Mouse (Mus musculus) heart, postnatal 25 days (tissue): Measurements from ENCODE around the gene Icos. TPM values are rescaled to one million over a fixed set of nuclear protein-coding genes. Genes with fewer than 3 reads are reported as not detected.

Source experiments
- DNase-seq: peaks from one replicate; pipeline ENCODE4 v3.0.0; 2022; ENCODE audit warnings: low spot score
- intact Hi-C: fragments of 180-260 bp; cut with DNase I; formaldehyde crosslinking; loops from one replicate; pipeline ENCODE4 v1.15.1; 2025
- total RNA-seq, 2 experiments: library from RNA; stranded (reverse); gene quantifications; 2 replicates each; pipeline ENCODE4 v1.2.3; 2021

Gene Icos
- total RNA-seq: under 1 TPM; 0.18 to 0.25 TPM

DNA sequence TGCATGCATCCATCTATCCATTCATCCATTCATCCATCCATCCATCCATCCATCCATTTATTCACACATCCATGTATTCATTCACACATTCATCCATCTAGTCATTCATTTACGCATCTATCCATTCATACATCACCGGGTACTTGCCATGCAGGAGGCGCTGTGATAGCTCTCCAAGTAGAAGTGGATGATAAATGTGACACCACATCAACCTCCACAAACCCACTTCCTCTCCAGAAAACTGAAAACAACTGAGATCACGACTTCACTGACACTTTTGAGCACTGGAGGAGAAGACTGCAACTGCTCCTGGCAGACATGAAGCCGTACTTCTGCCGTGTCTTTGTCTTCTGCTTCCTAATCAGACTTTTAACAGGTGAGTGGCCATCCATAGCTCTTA is at the start of gene Icos:
Icos (plus strand) TSS at position 287 of the 400 bp plus-strand sequence.
- intact Hi-C loops: no loop called here
- DNase-seq: no peak

DNA sequence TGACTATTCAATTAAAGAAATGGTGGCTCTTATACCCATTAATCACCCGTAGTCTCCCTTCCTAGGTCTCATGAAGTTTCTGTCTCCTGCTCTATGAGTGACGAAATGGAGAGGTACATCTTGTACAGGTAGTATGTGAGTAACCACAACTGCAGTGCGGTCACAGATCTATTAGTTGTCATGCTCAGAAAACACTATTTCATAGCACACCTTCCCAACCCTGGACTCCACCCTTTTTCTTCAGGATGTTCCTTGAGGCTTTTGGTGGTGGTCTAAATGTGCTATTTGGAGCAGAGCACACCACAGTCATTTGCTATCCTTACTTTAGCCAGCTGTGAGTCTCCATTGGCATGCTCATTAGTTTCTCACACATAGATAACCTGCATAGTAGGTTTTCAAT is 48.7 kb upstream of the Icos start:
- intact Hi-C loops: no loop called here
- DNase-seq: no peak

DNA sequence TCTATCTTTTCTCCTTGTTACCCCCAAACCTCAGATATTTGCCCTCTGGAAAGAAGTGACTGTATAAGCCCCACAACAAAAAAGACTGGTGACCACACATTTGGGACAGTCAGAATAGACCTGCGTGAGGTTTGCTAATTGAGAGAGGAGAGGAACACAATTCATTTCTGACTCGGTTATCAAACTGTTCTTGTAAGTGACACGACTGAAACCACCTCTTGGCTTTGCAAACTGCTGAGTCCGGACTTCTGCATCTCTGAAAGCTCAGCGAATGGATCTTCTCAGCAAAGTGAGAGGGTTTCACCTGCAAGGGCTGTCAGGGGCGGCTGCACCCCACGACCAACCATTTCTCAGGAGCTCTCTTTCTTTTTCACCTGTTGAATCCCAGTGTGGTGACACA is 47.3 kb upstream of the Icos start:
- DNase-seq: no peak
- intact Hi-C loops: no loop called here

DNA sequence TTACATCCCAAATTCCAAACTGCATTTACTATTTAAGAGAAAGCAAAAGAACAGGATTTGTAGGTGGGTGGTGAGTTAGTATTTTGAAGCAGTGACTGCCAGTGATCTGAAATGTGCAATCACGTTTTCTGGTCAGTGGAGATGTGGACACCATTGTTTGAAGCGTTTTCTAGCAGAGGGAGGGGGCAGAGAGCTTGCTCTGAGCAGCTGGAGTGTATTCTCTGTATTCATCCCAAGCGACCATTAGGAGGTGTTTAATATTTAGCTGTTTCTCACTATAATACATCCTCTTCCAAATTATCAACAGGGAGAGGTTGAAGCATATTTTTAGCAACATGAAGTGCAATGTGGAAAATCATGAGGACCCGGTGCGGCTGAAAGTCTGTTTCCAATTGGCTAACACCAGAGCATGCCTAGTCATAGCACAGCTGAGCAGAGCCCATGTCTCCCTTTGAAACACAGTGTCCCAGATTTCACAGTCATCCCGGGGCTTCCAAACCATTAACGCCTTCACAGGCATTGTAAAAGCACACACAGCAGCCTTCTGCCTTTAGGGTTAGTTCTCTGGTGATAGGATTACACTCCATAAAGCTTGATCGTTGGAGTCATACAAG is 41.7 kb upstream of the Icos start:
- DNase-seq: no peak
- intact Hi-C loops: no loop called here

DNA sequence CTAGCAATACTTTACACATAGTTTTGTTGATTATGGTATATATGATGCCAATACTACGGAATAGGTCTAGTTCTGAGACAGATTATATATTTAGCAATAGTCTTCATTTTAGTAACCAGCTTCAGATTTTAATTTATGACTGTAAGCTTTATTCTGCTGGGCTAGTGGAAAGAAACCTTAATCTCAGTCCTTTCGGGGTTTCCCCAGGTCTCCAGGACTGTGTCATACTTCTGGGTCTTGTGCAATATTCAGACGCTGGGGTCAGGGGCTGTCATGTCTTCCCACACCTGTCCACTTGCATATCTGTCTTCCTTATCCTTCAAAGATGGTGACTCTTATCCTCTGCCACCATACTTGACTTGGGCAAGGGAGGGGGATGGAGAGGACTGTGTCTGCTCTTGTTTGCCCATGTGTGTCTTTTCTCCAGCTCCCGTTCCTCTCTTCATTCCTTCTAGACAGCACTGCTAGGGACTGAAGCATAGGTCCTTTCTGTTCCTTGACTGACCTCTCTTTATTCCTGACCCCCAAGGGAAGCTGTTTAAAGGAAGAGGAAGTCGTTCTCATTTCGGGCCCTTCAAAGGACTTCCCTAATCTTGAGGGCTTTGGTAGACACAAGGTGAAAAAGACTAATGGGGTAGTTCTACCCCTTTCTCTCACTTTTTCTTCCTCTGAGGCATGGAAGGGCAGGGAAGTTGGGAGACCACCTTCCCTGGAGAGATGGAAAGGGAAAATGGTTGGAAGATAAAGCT is 40.6 kb upstream of the Icos start:
- no peak for DNase-seq
- intact Hi-C loops: no loop called here

DNA sequence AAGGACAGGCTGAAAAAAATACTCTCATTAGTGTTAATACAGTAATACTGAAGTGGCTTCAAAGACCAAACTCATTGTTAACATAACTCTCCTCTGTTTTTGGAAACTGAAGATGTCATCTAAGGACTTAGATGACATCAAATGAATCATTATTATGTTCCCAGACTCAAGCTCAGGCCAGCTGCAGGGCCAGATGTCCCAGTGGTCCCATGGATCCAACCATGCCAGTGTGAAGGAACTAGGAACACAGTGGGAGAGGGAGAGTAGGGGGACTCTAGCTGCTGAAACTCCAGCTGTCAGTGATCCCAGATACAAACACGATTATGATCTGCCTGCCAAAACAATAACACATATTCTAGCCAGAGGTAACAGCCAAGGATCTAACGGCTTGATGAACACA is 39.5 kb upstream of the Icos start:
- intact Hi-C loops: no loop called here
- DNase-seq: no peak

DNA sequence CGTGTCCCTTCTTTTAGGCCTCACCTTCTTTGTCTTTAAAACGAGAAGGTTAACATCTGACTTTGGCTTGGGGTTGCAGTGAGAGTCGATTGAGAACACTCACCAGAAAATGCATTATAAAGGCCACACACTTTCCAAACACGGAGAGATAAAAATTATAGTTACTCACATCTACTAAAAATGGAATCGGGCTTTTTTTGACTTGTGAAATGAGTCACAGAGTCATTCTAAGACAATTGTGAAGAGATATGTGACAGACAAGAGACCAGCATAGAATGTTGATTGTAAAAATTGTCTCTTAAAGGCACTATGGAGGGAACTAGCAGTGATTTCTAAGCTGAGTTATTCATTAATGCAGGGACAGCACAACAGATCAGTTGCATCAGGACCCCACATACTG is 38.8 kb upstream of the Icos start:
- intact Hi-C loops: no loop called here
- DNase-seq: no peak

DNA sequence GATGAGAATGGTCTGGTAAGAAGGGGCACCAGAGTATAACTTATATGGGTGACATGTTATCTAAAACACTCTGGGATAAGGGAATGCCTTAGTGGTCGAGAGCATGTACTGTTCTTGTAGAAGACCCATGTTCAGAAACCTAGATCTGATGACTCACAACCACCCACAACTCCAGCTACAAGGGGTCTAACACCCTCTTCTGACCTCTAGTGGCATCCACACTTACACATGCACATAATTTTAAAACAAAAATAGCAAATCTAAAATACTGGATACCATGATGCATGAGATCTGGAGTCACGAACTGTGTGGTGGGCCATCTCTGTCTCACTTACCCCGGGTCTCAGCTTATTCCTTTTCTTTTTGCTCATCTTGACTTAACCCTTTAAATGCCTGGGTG is 37.7 kb upstream of the Icos start:
- intact Hi-C loops: no loop called here
- DNase-seq: no peak

DNA sequence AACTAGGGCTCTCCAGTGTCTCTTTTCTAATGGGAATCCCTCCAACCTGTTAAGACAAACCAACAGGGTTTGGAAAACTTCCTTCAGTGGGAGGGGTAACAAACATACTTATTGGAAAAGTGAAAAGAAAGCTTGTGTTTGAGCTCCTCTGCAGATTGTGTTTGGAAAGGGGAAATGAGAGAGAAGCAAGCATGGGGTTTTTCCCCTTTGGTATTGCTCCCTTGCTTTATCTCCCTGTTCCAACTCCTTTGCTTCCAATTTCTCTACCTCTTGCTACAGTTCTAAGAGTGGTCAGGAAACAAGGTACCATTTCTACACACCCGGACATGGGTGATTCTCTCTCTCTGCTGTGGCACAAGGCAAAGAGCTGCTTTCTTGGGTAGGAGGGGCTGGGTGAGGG is 37.1 kb upstream of the Icos start:
- DNase-seq: no peak
- intact Hi-C loops: no loop called here

DNA sequence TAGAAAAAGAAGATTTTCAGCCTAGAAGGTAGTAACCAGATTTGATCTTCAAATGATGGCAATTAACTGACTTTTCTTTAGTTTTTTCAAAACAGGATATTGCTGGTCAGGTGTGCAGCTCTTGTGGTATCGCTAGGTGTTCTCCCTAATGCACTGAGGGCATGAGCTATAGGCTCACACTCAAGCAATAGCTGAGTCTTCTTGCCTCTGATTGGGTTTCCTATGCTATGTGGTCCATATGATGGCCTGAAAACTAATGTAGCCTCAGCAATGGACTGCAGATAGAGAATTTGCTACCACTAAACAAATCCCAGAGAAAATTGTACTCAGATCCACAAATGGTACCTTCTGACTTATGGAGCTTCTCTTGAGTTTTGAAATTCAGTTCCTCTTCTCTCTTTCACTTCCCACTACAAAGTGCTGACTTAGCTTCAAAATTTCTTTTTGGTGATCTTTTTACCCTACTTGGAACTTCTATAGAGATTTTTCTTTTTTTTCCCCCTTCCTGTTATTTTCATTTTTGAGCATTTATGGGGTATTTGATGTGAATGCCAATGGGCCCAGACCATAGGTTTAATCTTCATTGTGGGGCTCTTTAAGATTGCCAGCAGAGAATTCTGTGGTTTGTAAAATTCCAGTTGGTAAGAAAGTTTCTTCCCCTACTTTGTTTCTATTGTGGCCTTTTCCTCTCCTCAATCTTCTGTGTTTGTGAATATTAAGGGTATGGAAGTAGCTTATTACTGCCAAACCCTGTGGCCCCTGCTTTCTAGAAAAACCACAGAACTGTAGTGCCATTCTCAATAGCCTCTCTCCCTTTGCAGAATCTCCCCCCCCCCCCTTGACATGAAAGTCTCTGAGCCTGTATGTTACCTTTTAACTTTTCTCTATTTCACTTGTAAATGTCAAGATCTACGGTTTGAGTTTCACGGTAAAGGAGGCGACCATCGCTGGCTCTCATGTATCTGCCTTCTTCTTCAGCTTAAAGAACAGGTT is 36.4 kb upstream of the Icos start:
- intact Hi-C loops: no loop called here

DNA sequence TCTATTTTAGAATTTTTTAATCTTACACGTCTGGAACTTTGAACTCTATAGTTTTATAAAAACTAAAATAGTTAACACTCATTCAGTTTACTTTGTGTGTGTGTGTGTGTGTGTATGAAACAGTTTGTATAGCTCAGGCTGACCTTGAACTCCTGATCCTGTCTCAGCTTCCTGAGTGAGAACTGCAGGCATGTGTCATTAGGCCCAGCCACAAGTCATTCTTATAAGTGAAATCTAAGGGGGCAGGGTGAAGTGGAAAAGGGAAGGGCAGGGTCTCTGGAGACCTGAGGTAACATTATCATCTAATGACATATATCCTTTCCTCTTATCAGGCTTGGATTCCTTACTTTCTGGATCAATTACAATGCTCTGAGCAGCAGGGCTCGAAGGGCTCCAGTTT is 34.8 kb upstream of the Icos start:
- no peak for DNase-seq
- intact Hi-C loops: no loop called here

More for the DNA sequence above, 36.4 kb upstream of the Icos start:
- no peak for DNase-seq

DNA sequence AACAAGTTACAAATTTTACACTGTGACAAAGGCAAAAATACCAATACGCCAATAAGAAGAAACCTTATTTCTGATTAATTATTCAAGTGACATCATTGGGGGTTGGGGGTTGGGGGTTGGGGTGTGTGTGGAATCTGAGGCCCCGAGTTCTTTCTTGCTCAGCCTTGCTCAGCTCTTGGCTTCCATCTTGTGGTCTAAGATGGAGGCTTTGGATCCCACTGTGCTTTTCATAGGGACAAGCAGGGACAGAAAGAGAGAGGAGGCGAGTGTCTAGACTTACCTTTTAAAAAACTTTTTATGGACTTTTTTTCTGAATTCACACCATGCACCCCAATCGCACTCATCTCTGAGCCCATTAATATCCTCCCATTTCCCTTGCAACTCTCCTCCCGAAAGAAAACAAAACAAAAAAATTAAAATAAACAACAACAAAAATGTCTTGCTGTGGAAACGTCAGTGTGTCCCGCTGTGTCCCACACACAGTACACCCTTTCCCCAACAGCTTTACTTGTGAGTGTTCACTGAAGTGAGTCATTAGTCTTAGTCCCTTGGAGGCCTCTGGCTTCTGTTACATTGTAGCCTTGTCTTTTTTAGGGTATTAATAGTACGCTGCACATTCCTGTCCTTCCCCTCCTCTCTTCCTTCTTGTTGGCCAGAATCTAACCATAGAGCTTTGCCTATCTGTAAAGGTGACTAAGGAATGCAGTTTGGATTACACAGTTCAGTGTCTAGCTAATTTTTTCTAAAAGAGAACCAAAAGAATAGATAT is 31.9 kb upstream of the Icos start:
- no peak for DNase-seq
- intact Hi-C loops: no loop called here

DNA sequence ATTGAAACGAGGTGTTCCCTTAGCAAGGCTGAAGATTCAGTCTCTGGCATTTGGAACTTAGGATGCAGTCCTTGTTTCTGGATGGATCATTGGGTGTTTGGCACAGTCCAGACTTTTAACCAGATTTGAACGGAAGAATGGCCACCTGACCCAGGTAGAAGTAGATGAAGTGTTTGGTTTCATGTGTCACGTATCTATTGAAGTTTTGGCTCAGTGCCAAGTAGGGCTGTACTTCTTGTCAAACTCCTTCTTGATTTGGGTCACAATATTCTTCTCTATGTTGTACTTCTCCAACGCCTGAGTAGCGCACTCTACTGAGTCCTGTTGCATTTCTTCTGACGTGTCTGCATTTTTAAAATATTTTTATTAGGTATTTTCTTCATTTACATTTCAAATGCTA is 29.6 kb upstream of the Icos start:
- DNase-seq: no peak
- intact Hi-C loops: no loop called here

DNA sequence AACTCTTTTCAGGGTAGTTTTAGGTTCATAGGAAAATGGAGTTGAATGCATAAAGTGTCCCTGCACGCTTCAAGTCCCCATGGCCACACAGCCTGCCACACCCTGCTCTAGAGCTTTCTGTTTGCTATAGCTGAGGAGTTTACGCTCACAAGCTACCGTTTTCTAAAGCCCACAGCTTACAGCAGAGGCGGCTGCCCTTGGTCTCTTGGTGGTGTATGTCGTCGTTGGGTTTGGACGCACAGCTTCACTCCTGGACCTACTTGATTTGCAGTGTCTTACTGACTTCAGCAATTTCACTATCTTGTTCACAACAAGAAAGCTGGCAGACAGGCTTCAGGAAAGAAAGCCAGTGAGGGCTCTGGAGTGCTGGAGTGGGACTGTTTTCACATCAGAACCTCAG is 24.8 kb upstream of the Icos start:
- no peak for DNase-seq
- intact Hi-C loops: no loop called here

DNA sequence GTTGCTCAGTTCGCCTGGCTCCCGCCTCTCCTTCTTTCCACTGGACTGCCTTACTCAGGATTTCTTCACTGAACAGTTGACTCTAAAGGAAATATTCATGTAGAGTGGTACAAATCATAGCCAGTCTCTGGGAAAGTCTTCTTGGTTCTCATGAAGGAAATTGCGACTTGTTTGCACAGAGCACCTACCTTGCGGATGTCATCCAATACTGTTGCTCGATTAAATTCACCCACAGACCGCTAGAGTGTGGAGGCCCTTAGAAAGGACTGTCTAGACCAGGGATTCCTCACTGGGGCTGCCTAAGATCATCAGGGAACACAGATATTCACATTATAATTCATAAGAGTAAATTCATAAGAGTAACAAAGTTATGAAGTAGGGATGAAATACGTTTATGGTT is 24.0 kb upstream of the Icos start:
- DNase-seq: no peak
- intact Hi-C loops: loop anchor here (2.0 kb wide), 1 partner anchor 85 kb away; no protein-coding TSS in a partner anchor

DNA sequence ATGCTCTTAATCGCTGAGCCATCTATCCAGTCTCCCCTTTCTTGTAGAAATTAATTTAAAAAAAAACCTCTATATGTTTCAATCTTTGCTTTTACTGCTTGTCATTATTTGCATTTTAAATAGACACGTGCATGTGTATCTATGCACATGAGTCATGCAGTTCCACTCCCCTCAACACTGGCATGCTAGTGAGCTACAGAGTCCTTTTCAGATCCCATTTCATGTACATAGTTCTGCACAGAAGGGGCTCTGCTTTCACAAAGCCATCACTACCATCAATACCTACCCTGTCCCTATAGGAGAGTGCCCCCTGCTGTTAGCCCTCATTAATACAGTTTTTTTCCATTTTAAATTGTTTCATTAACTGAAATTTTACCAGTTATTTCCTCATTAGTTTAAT is 23.0 kb upstream of the Icos start:
- DNase-seq: no peak
- intact Hi-C loops: loop anchor here (2.0 to 5.0 kb wide), 3 partner anchors 86 to 387 kb away; partner anchors contain the start of genes Cd28 and Raph1

DNA sequence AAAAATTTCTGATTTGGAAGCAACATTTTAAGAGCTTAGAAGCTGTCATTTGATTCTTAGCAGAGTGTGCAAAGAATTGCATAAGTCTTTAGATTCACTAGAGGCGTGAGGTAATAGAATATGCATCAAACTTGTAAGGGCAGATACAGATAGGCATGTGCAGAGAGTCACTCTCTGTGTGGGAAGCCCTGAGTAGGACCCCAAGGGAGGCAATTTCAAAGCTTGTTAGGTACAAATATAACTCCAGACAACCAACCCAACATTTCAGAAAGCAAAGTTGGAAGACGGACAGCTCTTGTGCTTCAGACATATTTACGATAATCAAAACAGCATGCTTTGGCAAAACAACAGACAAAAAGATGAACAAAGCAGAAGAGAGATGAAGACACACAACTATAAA is 22.5 kb upstream of the Icos start:
- intact Hi-C loops: loop anchor here (2.0 to 5.0 kb wide), 3 partner anchors 86 to 388 kb away; partner anchors contain the start of genes Cd28 and Raph1

DNA sequence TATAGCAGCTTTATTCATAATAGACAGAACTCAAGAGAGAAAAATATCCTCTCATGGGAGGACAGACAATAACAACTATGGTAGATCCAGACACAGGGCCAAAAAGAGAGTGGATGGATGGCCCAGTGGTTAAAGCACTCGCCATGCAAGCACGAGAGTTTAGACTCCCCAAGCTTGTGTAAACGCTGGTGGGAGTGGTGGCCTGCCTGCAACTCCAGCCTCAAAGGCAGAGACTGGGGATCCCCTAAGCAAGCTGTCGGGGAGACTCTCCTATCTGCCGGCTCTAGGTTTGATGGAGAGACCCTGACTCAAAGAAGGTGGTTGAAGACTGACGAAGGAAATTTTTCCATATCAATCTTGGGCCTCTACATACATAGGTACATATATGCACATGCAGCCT is 21.5 kb upstream of the Icos start:
- intact Hi-C loops: loop anchor here (5.0 kb wide), 2 partner anchors 239 to 389 kb away; partner anchors contain the start of genes Cd28 and Raph1
- no peak for DNase-seq

More for the DNA sequence above, 22.5 kb upstream of the Icos start:
- DNase-seq: no peak

DNA sequence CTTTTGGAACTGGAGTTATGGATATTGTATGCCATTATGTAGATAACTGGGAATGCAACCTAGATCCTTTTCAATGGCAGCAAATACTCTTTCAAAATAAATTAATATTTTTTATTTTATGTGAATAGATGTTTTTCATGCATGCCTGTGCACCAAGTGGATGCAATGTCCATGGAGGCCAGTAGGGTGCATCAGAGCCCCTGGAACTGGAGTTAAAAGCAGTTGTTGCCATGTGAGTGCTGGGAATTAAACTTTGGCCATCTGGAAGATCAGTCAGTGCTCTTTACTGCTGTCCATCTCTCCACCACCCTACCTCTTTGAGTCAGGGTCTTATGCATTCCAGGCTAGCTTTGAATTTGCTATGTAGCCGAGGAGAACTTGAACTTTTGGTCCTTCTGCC is 19.4 kb upstream of the Icos start:
- intact Hi-C loops: loop anchor here (5.0 kb wide), 2 partner anchors 241 to 391 kb away; partner anchors contain the start of genes Cd28 and Raph1
- no peak for DNase-seq
